ENCODE assay signal across 8 mouse cellular contexts in genomic region chr5:50058421-50059286, GRCm38 (mm10). TPM values are rescaled to one million over a fixed set of nuclear protein-coding genes. Genes with fewer than 3 reads are reported as not detected.
DNase-seq lines count a peak whose midpoint lies in the region; ATAC-seq and TF ChIP-seq lines count a peak whose summit lies in the region.

Gene Adgra3, minus strand, starts transcription at chr5:50059006.

- ATAC-seq in cerebellum, adult (ENCODE audit: insufficient number of reproducible peaks, low FRiP score, low TSS enrichment), result peak; percentile 77
- ATAC-seq in intestine, postnatal 0 days, result peak; percentile 84
- ATAC-seq in limb, embryonic 13.5 days (ENCODE audit: low FRiP score, low read depth), result peak; percentile 90
- ATAC-seq in midbrain, embryonic 14.5 days (ENCODE audit: low FRiP score, low TSS enrichment), result peak; percentile 87
- ATAC-seq in stomach, embryonic 14.5 days (ENCODE audit: insufficient number of reproducible peaks, insufficient read depth, low FRiP score, low read depth), result peak; percentile 89

- no peak for DNase-seq in cerebellum, adult 8-10 months
- peak; percentile 91 for DNase-seq in embryonic facial prominence, embryonic 10.5 days (ENCODE audit: low spot score)
- no peak for DNase-seq in gonadal fat pad, adult 2 months (ENCODE audit: low read depth)
- DNase-seq in midbrain, embryonic 14.5 days, result peak; percentile 79

- H3K4me3 ChIP-seq in embryonic facial prominence, embryonic 10.5 days, result peak within 1 kb of the TSS; percentile 94
- peak within 1 kb of the TSS; percentile 91 for H3K4me3 ChIP-seq in intestine, postnatal 0 days (ENCODE audit: low read depth, low read length)
- peak within 1 kb of the TSS; percentile 95 for H3K4me3 ChIP-seq in limb, embryonic 13.5 days
- H3K4me3 ChIP-seq in midbrain, embryonic 14.5 days (replicated peaks; ENCODE audit: low read depth, low read length), result peak within 1 kb of the TSS; percentile 86
- peak within 1 kb of the TSS; percentile 94 for H3K4me3 ChIP-seq in stomach, embryonic 14.5 days (ENCODE audit: low read depth, low read length)

- WGBS in embryonic facial prominence, embryonic 10.5 days, result under 1% methylated on average over 113 of the region's 113 CpGs
- under 1% methylated on average over 88 of the region's 113 CpGs for WGBS in intestine, postnatal 0 days
- under 1% methylated on average over 84 of the region's 113 CpGs for WGBS in limb, embryonic 13.5 days
- under 1% methylated on average over 109 of the region's 113 CpGs for WGBS in midbrain, embryonic 14.5 days
- WGBS in stomach, embryonic 14.5 days, result under 1% methylated on average over 74 of the region's 113 CpGs

- H3K36me3 ChIP-seq in embryonic facial prominence, embryonic 10.5 days (replicated peaks), result peaks cover 9% of the 10 kb centered on the region
- no peaks in the 10 kb centered on the region for H3K36me3 ChIP-seq in intestine, postnatal 0 days (ENCODE audit: control insufficient read depth, insufficient read depth)
- 0 out of 2 replicates have a peak, but pooled peaks cover 4% of the 10 kb centered on the region for H3K36me3 ChIP-seq in limb, embryonic 13.5 days
- H3K36me3 ChIP-seq in midbrain, embryonic 14.5 days (ENCODE audit: control insufficient read depth, insufficient read depth, low read length), result no peaks in the 10 kb centered on the region
- H3K36me3 ChIP-seq in stomach, embryonic 14.5 days (ENCODE audit: control insufficient read depth, insufficient read depth, low read length), result no peaks in the 10 kb centered on the region

- peak within 1 kb of the TSS; percentile 99 for H3K4me2 ChIP-seq in intestine, postnatal 0 days (replicated peaks; ENCODE audit: low read depth)
- H3K4me2 ChIP-seq in limb, embryonic 13.5 days (replicated peaks), result peak within 1 kb of the TSS; percentile 72
- H3K4me2 ChIP-seq in midbrain, embryonic 14.5 days (ENCODE audit: low read length), result peak within 1 kb of the TSS; percentile 77
- H3K4me2 ChIP-seq in stomach, embryonic 14.5 days (replicated peaks; ENCODE audit: low read depth, low read length), result peak within 1 kb of the TSS; percentile 67

- H3K9ac ChIP-seq in intestine, postnatal 0 days (ENCODE audit: low read depth, low read length), result peak within 1 kb of the TSS; percentile 97
- H3K9ac ChIP-seq in limb, embryonic 13.5 days, result peak within 1 kb of the TSS; percentile 100
- H3K9ac ChIP-seq in midbrain, embryonic 14.5 days (replicated peaks; ENCODE audit: low read length), result peak within 1 kb of the TSS; percentile 97
- H3K9ac ChIP-seq in stomach, embryonic 14.5 days (replicated peaks; ENCODE audit: low read depth, low read length), result peak within 1 kb of the TSS; percentile 98

- H3K27me3 ChIP-seq in embryonic facial prominence, embryonic 10.5 days (replicated peaks; ENCODE audit: low read depth, poor library complexity, severe bottlenecking), result no peaks in the 10 kb centered on the region
- no peaks in the 10 kb centered on the region for H3K27me3 ChIP-seq in intestine, postnatal 0 days (replicated peaks; ENCODE audit: control insufficient read depth, insufficient read depth, low read length)
- H3K27me3 ChIP-seq in limb, embryonic 13.5 days, result no peaks in the 10 kb centered on the region
- no peaks in the 10 kb centered on the region for H3K27me3 ChIP-seq in midbrain, embryonic 14.5 days (ENCODE audit: control insufficient read depth, insufficient read depth, low read length)
- H3K27me3 ChIP-seq in stomach, embryonic 14.5 days (ENCODE audit: control insufficient read depth, insufficient read depth, low read length), result no peaks in the 10 kb centered on the region

- H3K4me1 ChIP-seq in embryonic facial prominence, embryonic 10.5 days, result peaks cover 31% of the 10 kb centered on the region
- 0 out of 2 replicates have a peak, but pooled peaks cover 2% of the 10 kb centered on the region for H3K4me1 ChIP-seq in intestine, postnatal 0 days (replicated peaks; ENCODE audit: control insufficient read depth, insufficient read depth, low read length)
- peaks cover 43% of the 10 kb centered on the region for H3K4me1 ChIP-seq in limb, embryonic 13.5 days
- H3K4me1 ChIP-seq in midbrain, embryonic 14.5 days (ENCODE audit: control insufficient read depth, insufficient read depth, low read length), result peaks cover 16% of the 10 kb centered on the region
- peaks cover 16% of the 10 kb centered on the region for H3K4me1 ChIP-seq in stomach, embryonic 14.5 days (ENCODE audit: control insufficient read depth, insufficient read depth, low read length)

- H3K9me3 ChIP-seq in embryonic facial prominence, embryonic 10.5 days, result no peaks in the 10 kb centered on the region
- H3K9me3 ChIP-seq in intestine, postnatal 0 days (ENCODE audit: control insufficient read depth), result no peaks in the 10 kb centered on the region
- no peaks in the 10 kb centered on the region for H3K9me3 ChIP-seq in limb, embryonic 13.5 days
- H3K9me3 ChIP-seq in midbrain, embryonic 14.5 days (ENCODE audit: control insufficient read depth, low read length), result no peaks in the 10 kb centered on the region
- H3K9me3 ChIP-seq in stomach, embryonic 14.5 days (ENCODE audit: control insufficient read depth, low read depth, low read length), result no peaks in the 10 kb centered on the region

- peak; percentile 37 for TF ChIP-seq CTCF in intestine, postnatal 0 days (IDR thresholded peaks at IDR 0.05; ENCODE audit: low read depth)

- H3K27ac ChIP-seq in embryonic facial prominence, embryonic 10.5 days (replicated peaks), result peak within 1 kb of the TSS; percentile 100
- peak within 1 kb of the TSS; percentile 97 for H3K27ac ChIP-seq in intestine, postnatal 0 days (ENCODE audit: low read depth, low read length)
- H3K27ac ChIP-seq in limb, embryonic 13.5 days, result peak within 1 kb of the TSS; percentile 97
- H3K27ac ChIP-seq in midbrain, embryonic 14.5 days (replicated peaks; ENCODE audit: low read depth, low read length), result peak within 1 kb of the TSS; percentile 78
- H3K27ac ChIP-seq in stomach, embryonic 14.5 days (ENCODE audit: low read length), result peak within 1 kb of the TSS; percentile 88

RNA-seq across cellular contexts. Expression of gene Adgra3, which starts in this region (rescaled TPM):
- polyA plus RNA-seq in embryonic facial prominence, embryonic 10.5 days (2016; fragmentation: Nextera tagmentation; extraction: Ambion mirVana), result 42.8 and 45.7 TPM in 2 replicates
- 13.3 and 14.3 TPM in 2 replicates for polyA plus RNA-seq in gonadal fat pad, adult 2 months (2012; rRNA removed)
- polyA plus RNA-seq in intestine, postnatal 0 days (2015; fragmentation: Nextera tagmentation; extraction: Ambion mirVana), result 8.9 and 10.5 TPM in 2 replicates
- polyA plus RNA-seq in limb, embryonic 13.5 days (2015; fragmentation: Nextera tagmentation; extraction: Ambion mirVana), result 44.1 and 46.0 TPM in 2 replicates
- polyA plus RNA-seq in midbrain, embryonic 14.5 days (2014; fragmentation: Nextera tagmentation; extraction: Ambion mirVana), result 16.4 and 25.2 TPM in 2 replicates
- 29.7 and 35.0 TPM in 2 replicates for polyA plus RNA-seq in stomach, embryonic 14.5 days (2014; fragmentation: Nextera tagmentation; extraction: Ambion mirVana)

Comparison
In these comparisons a context has a peak if more than half of its experiments do, and no peak if none do; other contexts are left out.
1. DNase-seq: peak in embryonic facial prominence, embryonic 10.5 days (single experiment) and midbrain, embryonic 14.5 days (single experiment); none in cerebellum, adult 8-10 months (single experiment) and gonadal fat pad, adult 2 months (single experiment).
2. Peak in every context shown above with its lines, with median percentiles within 50 percentile points of each other: ATAC-seq, H3K27ac ChIP-seq, H3K4me3 ChIP-seq, H3K4me2 ChIP-seq and H3K9ac ChIP-seq.